Mouse (Mus musculus) urinary bladder, postnatal 0 days (tissue): Measurements from ENCODE around the gene Pepd. TPM values are rescaled to one million over a fixed set of nuclear protein-coding genes. Genes with fewer than 3 reads are reported as not detected.

ENCODE experiments used
- microRNA-seq: library from miRNA; unstranded; fragments of <30 nt; microRNA quantifications from one replicate; pipeline ENCODE4, GENCODE M21; 2016
- polyA plus RNA-seq: library from polyadenylated mRNA; unstranded; fragments of >200 nt; fragmentation: Nextera tagmentation; extraction: Ambion mirVana; gene quantifications from 2 replicates; pipeline ENCODE4 v1.2.1, GENCODE M21; 2015

Pepd gene
- polyA plus RNA-seq = 51.0 and 51.3 TPM in 2 replicates

GRCm38 (mm10) chr7:34911919-34912897, at the start of gene Pepd:
TSS of gene Pepd (plus strand) at chr7:34912379.

GRCm38 (mm10) chr7:35056436-35056864, 144.3 kb downstream of the Pepd start, which contains the start of gene Cebpg:
TSS of gene Cebpg (minus strand) at chr7:35056573.

Small RNA genes within 50 kb of the gene (microRNA-seq; reads per million reads assigned to microRNA genes)
- not detected for gene Gm25033

Other genes starting within 250 kb of the Pepd start
- 1.4 and 1.8 TPM in 2 replicates for gene Chst8, start 99.7 kb upstream of the Pepd start, polyA plus RNA-seq
- gene Cebpg, start 144.2 kb downstream of the Pepd start, polyA plus RNA-seq = 25.3 and 27.1 TPM in 2 replicates
- 1.6 and 4.1 TPM in 2 replicates for gene Cebpa, start 206.9 kb downstream of the Pepd start, polyA plus RNA-seq